Mouse (Mus musculus) kidney, postnatal 10 days (tissue): ENCODE data around the gene Olfr248.
"Not testable (repeated sequence)": the region's sequence is repeated elsewhere in the genome, so short reads cannot be mapped to it uniquely, and the experiment has no call there.

Source experiments
- DNase-seq: peaks from one replicate; pipeline ENCODE4 v3.0.0; 2021; ENCODE audit warnings: mixed read lengths

Gene Olfr248

DNA sequence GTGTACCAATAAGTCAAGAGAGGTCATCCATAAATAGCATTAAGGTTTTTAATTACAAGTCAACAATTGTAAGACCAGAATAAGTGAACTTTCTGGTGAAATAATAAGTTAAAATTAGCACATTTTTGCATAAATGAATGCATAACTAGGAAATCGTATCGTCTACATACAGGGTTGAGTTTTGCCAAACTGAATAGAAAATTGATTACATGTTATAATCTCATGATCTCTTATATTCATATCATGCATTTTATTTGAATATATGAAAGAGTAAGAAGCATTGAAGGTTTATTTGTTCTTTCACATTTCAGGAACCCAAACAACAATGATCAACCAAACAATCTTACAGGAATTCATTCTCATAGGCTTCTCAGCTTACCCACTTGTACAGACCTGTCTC, at the start of gene Olfr248:
TSS of gene Olfr248 (plus strand) at position 301 of the 400 bp plus-strand sequence.
- no peak for DNase-seq

DNA sequence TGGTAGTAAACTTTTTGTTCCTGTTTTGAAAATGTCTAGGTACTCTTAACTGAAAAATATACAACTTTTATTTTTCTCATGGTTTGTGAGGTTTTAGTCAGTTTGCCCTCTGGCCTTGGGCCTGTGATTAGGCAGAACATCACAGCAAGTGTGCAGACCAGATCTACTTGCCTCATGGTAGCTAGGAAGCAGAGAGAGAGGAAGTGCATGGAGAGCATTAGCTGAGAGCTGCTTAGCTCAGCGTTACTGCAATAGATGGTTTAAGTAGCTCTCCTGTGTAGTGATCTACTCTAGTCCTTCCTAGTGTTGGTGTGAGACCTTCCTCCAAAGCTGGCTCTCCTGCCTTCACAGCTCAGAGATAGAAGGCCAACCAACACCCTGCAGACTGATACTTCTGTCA, 37.2 kb upstream of the Olfr248 start:
- DNase-seq, result not testable (repeated sequence)

DNA sequence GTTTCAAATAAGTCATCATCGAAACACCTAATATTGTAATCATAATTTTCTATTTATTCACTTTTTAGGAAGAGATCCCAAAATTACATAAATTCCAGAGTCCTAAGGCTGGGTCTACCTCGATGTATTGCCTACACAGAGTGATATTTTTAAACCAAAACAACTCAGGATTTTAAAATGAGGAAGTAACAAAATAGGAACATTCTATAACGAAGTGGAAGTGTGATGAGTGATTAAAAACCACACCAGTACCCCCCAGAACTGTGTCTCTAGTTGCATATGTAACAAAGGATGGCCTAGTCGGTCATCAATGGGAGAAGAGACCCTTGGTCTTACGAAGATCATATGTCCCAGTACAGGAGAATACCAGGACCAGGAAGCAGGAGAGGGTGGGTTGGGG, 36.2 kb upstream of the Olfr248 start:
- no peak for DNase-seq

DNA sequence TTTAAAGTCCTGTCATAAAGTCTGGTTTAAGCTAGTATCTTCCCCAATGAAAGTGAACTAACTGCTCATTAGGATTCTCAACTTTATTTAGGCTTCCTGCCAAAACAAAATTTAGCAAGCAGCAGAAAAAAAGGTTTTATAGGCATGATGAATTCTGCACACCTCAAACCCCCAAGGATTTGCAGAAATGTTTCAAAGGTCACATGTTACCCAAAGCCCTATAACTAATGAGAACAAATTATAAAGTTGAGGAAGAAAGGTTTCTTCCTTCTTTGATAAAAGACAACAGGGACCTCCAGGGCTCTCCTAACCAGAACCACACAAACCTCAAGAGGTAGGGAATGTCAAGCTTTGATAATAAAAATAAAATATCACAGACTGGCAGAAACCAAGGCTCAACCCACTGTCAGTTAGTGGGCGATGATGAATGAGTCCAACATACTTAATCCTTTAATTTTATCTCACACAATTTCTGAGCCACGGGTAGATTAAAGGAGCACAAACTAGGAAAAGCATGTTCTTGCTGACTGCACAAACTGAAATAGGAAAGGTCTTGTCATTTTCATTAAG, 25.9 kb upstream of the Olfr248 start, which contains the start of gene Olfr417:
TSS of gene Olfr417 (plus strand) at position 241 of the 570 bp plus-strand sequence.
- no peak for DNase-seq

DNA sequence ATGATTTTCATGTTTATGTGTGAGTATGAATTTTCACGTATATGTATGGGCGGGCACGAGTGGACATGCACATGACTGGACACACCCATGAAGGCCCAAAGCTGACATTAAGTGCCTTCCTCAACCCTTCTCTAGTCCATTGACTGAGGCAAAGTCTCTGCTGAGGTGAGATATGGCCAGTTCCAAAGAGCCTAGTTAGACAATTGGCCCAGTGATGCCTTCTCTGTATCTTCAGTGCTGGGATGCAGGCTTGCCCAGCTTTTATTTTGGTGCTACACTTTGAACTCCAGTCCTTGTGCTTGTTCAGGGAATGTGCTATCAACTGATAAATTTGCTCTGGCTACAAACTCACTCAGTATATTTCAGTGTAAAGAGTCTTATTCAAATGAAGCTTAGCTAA, 17.0 kb upstream of the Olfr248 start:
- DNase-seq, result no peak

DNA sequence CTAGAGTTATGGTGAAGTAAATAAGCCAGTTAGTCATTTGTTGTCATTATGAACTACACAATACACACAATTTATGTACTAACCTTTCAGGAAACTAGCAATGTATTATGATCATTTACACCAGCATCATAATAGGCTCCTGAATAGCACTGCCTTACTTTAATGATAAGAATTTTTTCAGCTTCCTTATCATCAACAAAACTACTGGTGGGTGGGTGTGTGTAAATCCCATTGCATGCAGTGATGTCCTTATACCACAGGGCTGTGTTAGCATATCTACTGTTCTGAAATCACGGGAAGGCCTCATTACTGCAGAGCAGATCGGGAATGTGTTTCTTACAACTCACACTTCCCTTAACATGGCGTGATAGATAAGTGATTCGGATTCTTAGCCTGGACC, 32.1 kb downstream of the Olfr248 start:
- DNase-seq, result no peak

DNA sequence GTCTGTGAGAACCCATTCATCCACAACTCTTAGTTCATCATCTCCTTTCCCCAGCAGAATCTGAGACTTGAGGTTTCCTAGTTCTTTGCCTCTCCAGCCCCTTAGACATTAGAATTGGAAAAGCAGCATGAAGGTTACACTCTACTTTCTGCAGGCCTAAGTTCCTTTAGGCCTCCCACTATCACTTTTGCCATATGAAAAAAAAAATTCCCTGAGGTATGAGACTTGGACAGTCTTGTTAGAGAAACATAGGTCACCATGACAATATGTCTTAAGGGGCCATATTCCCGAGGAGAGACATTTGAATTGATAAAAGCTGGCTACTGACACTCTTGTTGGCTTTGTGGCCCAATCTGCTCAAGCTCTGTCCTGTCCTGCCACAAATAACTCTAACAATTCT, 32.9 kb downstream of the Olfr248 start, which contains the start of gene Olfr414:
TSS of gene Olfr414 (plus strand) at position 301 of the 400 bp plus-strand sequence.
- no peak for DNase-seq

DNA sequence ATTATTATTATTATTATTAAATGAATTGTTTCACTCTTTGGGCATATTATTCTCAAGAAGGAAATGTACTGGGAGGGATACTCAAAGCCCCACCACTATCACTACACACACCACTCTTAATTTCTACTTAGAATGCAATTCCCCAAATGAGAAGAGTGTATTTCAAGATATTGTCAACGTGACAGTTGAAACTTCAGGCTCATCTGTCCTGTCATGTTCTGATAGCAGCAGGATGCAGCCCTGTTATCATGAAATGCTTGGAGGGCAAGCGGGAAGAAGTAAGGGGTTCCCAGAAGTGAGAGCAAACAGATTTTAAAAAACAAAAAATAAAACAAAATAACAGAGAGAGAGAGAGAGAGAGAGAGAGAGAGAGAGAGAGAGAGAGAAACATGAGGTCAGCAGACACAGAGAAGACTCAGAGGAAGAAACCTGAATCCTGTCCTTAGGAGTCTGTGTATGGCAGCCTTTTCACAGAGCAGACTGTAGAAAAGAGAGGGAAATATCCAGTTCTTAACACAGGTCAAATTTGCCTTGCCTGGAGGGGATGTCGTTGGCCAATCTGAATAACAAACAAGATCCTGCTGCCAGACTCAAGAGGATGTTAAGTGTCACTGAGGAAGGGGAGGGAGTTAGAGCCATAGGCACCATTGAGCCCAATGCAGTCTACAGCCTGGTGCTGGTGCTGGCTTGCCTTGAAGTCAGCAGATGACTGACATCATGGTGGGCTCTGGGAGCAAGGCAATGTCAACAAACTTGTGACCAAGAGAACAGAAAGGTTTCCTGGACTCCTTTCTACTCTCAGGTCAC, 35.5 kb downstream of the Olfr248 start:
- no peak for DNase-seq

DNA sequence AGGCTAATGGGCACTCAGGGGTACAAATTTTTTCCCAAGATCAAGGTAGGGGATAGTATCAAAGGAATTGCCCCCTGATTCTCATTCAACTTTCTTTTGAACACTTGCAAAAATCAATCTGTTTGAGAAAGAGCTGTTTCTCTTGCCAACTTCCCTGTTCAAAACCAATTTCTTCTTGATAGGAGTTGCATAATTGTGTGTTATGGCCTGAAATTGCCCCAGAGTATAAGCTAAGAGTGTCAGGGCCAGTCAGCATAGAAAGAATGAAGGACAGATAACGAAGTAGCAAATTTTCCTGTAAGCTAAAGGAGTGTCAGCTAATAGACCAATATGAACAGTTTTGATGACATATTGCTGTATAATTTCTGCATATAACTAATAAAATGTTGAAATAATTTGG, 36.6 kb downstream of the Olfr248 start:
- no peak for DNase-seq

DNA sequence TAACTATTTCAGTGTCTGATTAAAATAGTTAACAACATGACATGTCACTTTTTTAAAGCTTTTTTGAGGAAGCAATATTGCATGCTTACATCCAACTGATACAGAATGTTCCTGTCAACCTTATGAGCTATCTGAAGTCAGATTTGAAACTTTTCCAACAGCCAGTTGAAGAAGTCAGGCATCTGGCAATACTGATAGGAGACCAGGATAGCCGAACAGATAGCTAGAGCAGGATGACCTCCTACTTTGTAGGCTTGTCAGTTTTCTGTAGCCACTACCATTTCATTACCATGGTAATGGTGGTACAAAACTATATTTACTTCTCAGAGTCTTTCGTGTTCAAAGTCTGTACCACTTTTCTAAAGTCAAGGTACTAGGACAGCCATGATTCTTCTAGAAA, 37.6 kb downstream of the Olfr248 start:
- DNase-seq, result no peak

DNA sequence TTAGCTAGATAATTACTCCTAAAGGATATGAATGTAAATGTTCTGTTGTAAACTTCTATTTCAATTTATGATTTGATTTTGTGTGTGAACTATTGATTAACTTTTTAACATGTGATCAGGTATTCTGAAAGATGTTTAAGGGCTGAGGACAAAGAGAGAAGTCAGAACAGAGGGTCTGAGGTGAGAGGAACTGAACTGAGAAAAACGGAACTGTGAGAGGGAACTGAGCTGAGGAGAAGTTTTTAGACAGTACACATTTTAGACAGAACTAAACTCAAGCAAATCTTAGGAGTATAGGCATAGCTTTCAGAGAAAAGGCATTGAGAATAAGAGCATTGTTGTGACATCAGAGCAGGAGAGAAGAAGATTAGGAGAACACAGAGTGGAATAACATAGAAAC, 43.3 kb downstream of the Olfr248 start:
- DNase-seq, result no peak
